Mouse (Mus musculus): ENCODE measurements around the gene Gin1.
A peak's percentile ranks its signal among the peaks of the same experiment; 100 is the strongest.
"Not testable (repeated sequence)": the region's sequence is repeated elsewhere in the genome, so short reads cannot be mapped to it uniquely, and the experiment has no call there.

Gene Gin1

DNA sequence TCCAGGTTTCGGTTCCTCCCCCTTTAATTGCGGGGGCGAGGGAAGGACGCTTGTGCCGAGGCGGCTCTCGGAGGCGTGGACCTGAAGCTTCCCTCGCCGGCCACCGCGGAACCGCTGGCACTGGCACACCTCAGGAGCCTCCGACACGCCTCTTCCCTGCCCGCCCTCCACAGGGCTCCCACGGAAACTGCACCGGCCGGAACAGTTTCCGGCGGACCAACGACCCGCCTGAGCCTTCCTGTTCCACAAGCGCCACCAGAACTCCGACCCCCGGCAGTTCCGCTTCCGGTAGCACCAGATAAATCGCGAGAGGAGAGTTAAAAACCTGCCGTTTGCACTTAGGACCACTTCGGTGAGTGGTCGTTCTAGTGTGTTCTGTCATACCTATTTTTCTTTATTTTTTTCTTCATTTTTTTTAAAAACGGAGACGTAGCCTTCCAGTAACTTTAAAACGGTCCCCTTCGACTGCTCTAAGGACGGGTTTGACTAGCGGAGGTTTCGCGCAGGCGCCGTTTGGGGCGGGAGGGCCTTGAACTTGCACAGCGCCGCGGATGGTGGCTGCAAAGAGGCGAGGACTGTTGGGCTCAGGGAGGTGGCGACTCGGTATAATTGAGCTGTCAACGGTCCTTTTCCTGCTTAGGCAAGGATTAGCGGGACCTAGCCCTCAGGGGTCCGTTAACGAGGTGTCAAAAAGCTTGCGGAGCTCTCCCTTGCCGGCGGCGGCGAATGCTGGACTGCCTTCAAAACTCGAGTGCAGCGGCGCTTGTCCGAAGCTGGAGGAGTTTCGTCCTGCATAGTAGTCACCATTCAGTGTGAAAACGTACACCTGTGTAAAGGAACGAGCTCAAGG is at the start of gene Gin1, which contains the start of gene Ppip5k2:
TSS of gene Gin1 (plus strand) at position 269 of the 850 bp plus-strand sequence.
TSS of gene Ppip5k2 (minus strand) at position 508 of the 850 bp plus-strand sequence.
- peak; percentile 98 for DNase-seq (ENCODE audit: low read depth)

DNA sequence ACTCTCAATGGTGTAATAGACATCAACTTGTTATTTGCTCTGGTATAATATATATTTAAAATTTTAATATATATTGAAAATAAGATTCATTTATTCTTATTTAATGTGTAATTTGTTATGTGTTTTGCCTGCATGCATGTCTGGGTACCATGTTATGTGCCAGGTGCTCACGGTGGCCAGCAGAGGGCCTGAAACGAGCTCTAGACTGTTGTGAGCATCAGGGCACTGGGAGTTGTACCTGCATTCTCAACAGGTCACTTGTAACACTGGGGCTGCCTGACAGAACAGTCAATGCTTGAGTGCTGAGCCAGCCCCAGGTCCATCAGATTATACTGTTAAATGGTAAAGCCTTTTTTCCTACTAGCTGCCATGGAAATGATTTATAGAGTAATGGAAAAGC is 43.2 kb upstream of the Gin1 start:
- DNase-seq (ENCODE audit: low read depth), result peak; percentile 23

- no peak for DNase-seq (ENCODE audit: low read depth)
Observed at GRCm38 (mm10) chr1:97729339-97729738, 40.6 kb upstream of the Gin1 start.

DNA sequence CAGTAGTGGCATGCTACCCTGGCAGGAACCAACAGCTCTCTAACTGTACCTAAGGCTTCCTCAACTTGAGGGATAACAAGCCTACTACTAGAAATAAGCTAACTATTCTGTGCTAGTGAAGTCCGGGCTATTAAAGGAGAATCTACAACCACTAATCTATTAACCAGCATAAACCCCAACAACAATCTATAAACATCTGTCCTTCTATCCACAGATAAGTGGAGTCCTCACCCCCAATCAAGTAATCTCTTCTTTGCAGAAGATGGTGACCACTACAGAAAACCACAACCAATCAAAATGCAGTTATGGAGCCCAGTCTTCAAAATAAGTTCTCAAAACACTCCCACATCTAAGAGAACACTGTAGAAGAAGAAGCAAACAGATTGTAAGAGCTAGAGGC is 26.9 kb upstream of the Gin1 start:
- DNase-seq (ENCODE audit: low read depth), result no peak

DNA sequence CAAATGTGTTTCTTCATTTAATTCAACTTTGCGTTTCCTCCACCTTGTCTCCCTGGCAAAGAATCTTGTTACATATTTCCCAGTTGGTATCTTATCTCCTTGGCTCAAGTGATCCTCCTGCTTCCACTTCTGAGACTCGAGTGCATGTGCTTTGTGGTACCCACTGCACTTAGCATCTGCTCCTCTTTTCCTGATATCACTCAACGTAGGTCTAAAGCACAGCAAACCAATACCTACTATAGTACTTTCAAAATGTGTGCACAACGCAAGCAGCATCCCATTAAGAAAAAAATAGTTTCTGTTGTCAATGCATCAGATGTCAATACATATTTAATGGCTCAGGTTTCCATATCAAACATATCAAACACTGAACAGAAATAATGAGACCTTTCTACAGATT is 24.3 kb upstream of the Gin1 start:
- DNase-seq (ENCODE audit: low read depth), result no peak

DNA sequence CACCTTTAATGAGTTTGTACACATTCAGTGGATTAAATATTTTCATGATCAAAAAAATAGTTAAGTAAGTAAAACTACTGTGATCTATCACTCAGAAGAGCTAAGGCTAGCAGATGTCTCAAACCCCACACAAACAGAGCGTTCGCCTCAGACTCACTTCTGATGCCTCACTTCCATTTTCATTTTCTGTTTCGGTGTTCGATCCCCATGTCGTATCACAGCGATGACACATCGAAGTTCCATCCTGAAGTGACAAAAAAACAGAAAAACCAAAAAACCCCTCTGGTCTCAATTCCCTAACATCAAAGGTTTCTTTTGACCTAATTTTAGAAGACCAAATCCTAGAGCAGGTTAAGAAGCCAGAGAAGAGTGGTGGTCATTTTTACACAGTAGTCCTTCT is 23.7 kb upstream of the Gin1 start:
- no peak for DNase-seq (ENCODE audit: low read depth)

GRCm38 (mm10) chr1:97748163-97748562 is 21.8 kb upstream of the Gin1 start:
- no peak for DNase-seq (ENCODE audit: low read depth)

- no peak for DNase-seq (ENCODE audit: low read depth)
Observed at GRCm38 (mm10) chr1:97753216-97753615, 16.8 kb upstream of the Gin1 start.

- no peak for DNase-seq (ENCODE audit: low read depth)
Observed at GRCm38 (mm10) chr1:97754392-97754791, 15.6 kb upstream of the Gin1 start.

DNA sequence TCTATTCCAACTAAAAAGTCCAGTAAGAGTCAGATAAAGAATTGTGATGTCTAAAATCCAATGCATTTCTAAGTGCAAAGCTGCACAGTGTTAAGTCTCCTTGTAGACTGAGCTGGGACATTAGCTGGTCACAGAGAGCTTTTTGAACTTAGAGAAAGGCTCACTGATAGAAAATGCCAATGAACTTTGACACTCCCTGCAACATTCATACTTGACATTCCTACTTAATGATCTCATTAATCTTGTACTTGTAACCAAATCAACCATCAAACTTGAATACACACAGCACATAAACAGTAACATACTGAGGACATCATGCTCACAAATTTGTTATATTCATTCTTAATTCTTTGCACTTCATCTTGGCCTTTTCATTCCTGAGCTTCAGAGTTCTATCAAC is 10.1 kb upstream of the Gin1 start:
- no peak for DNase-seq (ENCODE audit: low read depth)

GRCm38 (mm10) chr1:97760598-97760997 is 9.4 kb upstream of the Gin1 start:
- no peak for DNase-seq (ENCODE audit: low read depth)

DNA sequence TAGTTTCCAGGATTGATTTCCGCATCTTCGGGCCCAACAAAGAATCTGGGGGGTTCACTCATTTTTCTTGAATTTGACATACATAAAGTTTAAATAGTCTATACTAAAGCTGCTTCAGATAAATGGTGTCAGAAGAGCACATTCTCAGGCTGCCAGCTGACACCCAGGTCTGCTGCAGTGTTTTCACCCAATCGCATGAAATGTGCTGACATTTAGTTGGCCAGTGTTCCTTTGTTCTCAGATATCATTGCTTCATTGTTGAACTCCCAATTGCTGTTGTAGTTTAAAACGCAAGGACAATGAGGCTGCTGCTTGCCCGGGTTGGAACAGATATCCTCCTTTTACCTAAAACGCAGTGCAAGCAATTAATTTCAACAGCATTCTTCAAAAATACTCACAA is 8.5 kb upstream of the Gin1 start:
- no peak for DNase-seq (ENCODE audit: low read depth)

DNA sequence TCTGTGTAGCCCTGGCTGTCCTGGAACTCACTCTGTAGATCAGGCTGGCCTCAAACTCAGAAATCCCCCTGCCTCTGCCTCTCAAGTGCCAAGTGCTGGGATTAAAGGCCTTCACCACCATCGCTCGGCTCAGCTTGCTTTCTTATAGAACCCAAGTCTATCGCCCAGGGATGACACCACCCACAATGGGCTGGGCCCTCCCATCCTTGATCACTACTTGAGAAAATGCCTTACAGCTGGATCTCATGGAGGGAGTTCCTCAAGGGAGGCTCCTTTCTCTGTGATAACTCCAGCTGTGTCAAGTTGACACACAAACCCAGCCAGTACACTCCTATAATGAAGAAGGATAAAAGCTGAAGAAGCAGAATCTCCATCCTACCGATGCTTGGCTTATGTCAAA is 4.3 kb upstream of the Gin1 start:
- not testable (repeated sequence) for DNase-seq (ENCODE audit: low read depth)

GRCm38 (mm10) chr1:97768089-97768488 is 1.9 kb upstream of the Gin1 start:
- DNase-seq (ENCODE audit: low read depth), result no peak

DNA sequence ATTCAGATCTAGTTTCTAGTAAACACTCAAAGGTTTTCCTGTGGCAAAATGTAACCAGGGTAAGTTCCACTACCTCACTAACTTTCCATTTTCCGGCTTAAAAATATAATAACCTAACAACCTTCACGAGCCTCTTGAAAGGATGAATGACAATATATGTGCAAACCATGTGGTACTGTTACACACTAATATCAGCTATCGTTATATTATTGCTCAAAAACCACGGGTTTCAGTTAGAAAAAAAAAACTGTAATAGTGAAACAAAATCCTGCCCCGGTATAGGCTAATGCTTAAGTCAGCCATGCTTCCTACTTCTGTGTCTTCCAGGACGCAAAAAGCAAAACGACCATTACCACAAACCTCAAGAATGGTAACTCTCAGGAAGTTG is 1.1 kb upstream of the Gin1 start:
- no peak for DNase-seq (ENCODE audit: low read depth)

- DNase-seq (ENCODE audit: low read depth), result no peak
Observed at GRCm38 (mm10) chr1:97769294-97769903, 573 bp upstream of the Gin1 start.

DNA sequence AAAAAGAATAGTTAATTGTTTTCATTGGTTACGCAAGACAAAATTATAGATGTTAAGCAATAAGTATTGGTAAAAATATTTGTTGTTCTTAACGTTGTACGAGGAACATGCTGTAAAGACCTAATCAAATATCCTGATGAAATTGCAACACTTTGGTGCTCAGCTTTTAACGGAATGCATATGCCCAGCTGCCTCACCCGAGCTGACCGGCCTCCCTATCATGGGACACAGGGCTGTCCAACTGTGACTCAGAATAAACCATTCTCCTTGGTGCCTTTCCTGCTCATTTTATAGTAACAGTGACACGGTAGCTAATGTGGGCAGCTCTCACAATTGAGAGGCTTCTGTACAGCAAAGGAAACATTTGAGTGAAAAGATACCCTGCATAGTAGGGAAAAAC is 1.1 kb downstream of the Gin1 start:
- peak; percentile 67 for DNase-seq (ENCODE audit: low read depth)

DNA sequence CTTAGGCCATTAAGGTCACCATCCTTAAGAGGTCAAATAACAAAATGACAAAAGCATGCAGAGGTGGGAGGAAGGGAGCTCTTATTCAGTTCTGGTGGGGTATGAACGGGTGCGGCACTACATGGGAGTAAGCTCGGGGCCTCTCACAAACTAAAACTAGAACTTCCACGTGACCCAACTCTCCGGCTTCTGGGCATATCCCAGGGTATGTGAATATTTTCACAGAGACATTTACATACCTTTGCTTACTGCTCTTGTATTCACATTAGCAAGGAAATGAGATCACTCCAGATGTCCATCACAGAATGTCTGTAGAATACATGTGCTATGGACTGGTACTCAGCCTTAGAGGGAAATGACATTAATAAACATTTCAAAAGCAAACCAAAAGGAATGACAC is 1.8 kb downstream of the Gin1 start:
- no peak for DNase-seq (ENCODE audit: low read depth)

DNA sequence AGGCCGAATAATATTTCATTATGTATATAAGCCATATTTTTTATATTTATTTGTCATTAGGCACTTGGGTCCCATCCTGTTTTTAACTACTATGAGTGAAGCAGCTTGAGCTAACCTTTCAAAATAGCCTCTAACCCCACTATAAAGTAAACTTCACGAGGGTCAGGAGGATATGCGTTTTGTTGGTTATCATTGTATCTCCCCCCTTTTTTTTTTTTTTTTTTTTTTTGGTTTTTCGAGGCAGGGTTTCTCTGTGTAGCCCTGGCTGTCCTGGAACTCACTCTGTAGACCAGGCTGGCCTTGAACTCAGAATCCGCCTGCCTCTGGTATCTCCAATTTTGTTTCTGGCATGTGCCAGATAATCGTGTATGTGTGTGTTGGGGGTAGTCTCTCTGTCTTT is 3.4 kb downstream of the Gin1 start:
- no peak for DNase-seq (ENCODE audit: low read depth)

DNA sequence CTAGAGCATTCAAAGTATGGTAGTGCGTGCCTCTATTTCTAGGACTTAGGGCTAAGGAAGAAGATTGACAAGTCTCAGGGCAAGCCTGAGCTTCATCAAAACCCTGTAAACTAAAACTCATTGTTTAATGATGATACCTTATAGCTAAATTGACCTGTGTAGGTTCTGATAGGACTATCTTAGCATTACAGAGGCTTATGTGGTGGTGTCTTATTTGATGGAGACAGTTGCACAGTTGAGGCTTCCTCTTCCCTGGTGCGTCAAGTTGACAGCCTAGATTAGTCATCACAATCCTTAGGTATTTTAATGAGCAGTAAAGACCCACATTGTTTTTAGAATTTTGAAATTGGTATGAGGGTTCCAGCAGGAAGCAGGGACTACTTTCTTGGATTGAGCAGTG is 4.0 kb downstream of the Gin1 start:
- DNase-seq (ENCODE audit: low read depth), result no peak

GRCm38 (mm10) chr1:97781674-97782073 is 11.7 kb downstream of the Gin1 start:
- no peak for DNase-seq (ENCODE audit: low read depth)

- no peak for DNase-seq (ENCODE audit: low read depth)
Observed at GRCm38 (mm10) chr1:97784928-97785327, 15.0 kb downstream of the Gin1 start.

- no peak for DNase-seq (ENCODE audit: low read depth)
Observed at GRCm38 (mm10) chr1:97785685-97786393, 15.9 kb downstream of the Gin1 start.
